Mouse (Mus musculus) gastrocnemius, postnatal 25 days (tissue): ENCODE measurements around the gene Dao. TPM values are rescaled to one million over a fixed set of nuclear protein-coding genes. Genes with fewer than 3 reads are reported as not detected.
A peak's percentile ranks its signal among the peaks of the same experiment; 100 is the strongest.

Experiments
- DNase-seq: peaks from one replicate; pipeline ENCODE4 v3.0.0; 2022
- long read RNA-seq, 2 experiments: library from polyadenylated mRNA; stranded (forward); transcript quantifications; one replicate each; pipeline ENCODE4 v2.0.0; 2021
- total RNA-seq, 2 experiments: library from RNA; stranded (reverse); gene quantifications; 1 replicate in 1 of 2; 2 replicates in 1 of 2; pipeline ENCODE4 v1.2.3; 2021

The Dao gene
- not detected for total RNA-seq
- long read RNA-seq, experiment 1: 0 reads
- long read RNA-seq, experiment 2: 0 reads

DNA sequence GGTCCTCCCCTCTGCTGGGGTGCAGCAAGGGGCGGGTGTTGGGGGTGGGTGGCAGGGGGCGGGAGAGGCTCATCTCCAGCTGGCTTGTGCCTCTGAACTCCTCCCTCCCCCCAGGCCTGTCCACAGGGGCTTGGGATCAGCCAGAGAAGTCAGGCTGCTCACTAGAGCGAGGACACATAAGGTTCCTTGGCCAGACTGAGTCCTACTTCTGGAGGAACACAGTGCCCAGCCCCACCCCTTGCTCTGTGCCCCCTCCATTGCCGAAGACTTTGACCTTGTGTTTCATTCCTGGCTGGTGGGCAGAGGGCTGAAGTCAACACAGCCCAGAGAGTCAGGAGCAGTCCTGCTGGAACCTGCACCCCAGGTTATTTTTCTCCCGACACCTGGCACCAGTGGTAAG is at the start of gene Dao:
Gene Dao (plus strand): TSS at position 162 of the 400 bp plus-strand sequence.
- peak; percentile 19 for DNase-seq

DNA sequence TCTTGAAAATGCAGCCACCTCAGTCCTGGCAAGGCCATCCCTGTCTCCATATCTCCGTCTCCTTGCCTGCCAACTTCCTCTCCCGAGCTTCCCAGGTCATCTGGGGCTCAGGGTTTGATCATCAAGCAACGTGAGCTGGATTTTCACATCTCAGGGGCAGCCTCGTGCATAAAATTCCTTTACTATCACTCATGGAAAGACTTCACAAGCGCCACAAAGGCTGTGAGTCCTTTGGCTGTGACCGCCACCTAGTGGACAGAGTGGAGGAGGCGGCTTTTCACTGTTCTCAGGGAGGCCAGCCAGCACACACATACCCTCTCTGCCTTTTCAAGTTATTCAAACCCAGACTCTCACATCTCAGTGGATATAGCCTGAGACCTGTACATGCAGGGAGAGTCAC is 49.1 kb upstream of the Dao start:
- peak; percentile 65 for DNase-seq

DNA sequence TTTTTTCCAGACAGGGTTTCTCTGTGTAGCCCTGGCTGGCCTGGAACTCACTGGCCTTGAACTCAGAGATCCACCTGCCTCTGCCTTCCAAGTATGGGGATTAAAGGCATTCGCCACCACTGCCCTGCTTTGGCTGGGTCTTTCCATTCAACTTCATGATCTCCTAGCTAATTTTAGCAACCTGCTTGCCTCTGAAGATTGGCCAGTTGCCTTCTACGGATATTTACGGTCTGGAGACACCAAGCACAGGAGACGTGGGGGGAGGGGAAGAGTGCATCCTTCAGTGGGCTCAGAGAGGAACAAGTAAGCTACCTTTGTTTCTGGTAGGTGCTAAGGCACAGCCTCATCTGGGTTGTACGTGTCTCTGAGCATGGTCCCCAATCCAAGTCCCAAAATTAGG is 48.2 kb upstream of the Dao start:
- no peak for DNase-seq

DNA sequence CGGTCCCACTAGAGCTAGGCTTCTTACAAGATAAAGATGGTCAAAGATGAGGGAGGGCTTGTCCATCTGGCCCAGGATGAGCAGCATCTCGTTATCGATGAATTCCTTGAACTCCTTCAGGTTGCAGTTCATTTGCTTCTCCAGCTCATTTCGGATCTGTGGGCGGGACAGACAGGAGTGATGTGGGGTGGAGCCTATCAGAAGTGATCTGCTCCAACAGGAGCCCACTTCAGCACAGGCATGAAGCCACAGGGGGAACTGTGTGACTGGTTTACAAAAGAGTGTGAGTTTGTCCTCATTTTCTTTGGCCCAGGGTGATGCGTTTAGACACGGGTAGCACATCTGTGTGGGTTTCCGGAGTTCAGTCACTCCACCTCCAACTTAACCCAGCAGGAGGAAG is 47.8 kb upstream of the Dao start:
- DNase-seq: no peak

DNA sequence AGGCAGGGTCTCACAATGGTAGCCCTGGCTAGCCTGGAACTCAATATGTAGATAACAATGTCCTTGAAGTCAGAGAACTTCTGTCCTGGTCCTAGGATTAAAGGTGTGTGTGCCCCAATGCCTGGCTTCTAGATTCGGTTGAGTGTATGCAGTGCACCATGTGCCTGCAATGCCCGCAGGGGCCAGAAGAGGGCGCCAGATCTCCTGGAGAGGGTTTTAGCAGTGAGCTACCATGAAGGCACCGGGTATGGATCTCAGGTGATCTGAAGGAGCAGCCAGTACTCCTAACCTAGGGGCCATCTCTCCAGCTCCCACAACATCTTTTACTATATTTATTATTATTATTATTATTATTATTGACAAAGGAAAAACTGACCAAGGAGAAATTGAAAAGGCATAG is 47.0 kb upstream of the Dao start:
- peak; percentile 55 for DNase-seq

DNA sequence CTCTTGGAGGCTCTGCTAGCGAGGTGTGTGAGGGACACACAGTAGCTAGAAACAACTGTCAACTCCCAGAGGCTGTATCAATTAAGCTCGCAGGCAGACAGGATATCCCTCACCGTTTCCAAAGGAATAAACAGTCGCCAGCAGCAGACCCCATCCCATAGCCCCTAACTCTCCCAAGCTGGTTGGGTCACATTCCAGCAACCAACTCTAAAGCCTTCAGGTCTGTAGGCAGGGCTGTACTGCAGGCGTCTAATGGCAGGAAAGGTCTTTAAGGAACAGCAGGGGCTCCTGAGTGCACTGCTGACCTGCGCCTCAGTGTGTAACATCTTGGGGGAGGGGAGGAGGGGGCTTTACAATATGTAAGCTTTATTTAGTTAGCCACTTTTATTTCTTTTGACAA is 44.5 kb upstream of the Dao start:
- DNase-seq: no peak

DNA sequence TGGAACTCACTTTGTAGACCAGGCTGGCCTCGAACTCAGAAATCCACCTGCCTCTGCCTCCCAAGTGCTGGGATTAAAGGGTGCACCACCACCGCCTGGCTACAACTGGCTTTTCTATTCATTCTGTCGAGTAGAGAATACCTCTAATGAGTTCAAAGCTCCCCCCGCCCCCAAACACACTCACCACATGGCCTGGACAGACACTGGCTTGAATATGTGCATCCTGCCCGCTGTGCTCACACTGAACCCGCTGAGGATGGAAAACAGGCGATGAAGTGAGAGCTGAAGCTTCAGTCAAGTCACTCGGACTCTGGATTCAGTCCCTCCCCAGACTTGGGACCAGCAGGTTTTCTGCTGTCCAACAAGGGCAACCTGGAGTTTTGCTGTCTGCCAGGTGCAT is 43.1 kb upstream of the Dao start:
- DNase-seq: no peak

DNA sequence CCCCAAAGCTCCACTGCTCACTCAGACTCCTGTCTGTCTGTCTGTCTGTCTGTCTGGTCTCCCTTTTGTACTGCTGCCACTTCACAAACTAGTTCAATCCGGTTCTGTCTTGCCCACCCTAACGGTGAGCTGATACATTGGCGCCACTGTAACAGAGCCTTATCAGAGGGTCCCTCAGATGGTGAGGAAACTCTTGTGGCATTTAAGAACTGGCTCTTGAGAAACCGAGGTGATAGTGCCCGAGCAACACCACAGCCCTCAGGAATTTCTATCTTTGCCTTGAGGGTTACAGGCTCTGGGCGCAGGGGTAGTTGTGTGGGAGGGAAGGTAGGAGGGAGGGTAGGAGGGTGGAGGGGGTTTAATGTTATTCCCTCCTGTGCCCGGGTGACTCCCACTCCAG is 41.7 kb upstream of the Dao start:
- no peak for DNase-seq

DNA sequence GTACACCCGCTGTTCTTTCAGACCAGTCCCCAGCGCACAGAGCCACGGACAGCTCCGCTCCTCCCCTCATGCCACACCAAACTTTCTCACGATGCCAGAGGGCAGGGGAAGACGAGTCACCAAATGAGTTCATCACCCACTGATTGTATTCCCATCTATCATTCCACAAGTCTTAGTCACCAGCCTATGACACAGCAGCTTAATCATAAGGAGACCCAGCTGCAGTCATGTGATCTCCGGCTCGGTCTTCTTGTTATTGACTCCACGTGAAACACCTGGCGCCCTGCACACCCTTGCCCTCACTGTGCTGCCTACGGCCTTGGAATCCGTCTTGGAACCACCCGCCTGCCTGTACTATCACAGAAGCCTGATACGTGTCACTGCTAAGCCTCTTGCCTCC is 38.5 kb upstream of the Dao start:
- no peak for DNase-seq

DNA sequence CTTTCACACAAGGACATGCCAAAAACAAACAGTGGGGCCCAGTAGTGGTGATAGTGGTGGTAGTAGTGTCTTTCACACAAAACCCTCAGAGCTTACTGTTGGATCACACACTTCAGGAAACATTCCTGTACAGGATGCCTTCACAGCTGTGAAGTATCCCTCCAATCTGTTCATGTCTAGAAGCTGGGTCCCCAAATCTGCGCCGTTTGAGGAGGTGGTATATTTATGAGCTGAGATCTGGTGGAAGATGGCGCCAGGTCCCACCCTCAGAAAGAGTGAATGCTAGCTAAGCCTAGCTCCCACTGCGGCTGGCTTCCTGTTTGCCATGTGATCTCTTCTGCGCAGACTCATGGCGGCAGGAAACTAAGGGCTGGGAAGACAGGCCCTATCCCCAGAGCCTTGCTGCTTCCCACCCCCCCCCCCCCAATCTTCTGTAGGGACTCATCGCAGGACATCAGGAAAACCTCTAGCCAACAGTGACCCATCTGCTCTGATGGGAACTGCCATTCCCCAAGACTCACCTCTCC is 37.8 kb upstream of the Dao start:
- no peak for DNase-seq

DNA sequence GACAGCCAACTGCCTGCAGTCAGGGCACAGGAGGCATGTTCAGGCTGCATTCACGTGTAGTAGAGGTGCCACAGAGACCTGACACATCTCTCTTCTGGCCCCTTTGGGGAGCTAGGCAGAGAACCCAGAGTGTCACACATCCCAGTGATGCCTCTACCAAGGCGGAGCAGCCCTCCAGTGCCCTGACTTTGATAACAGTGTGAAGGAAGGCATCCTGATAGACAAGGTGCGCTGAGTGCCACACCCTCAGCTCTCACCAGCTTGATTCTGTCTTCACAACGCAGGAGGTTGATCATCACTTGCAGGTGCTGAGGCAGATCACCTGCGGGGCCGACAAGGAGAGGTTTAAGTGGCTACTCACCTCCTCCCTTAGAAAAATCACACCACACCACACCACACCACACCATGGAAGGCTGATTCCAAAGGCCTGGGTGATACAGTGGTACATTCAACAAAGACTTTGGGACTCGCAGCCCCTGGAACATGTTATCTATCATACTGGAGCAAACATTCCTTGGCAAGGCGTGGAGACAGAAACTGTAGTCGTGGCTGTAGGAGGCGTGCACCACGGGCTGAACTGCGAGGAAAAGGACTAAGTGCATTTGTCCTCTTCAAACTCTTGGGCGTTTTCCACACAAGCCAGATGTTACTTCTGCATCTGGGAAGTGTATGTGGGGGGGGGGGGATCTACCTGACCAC is 36.9 kb upstream of the Dao start:
- DNase-seq: no peak

DNA sequence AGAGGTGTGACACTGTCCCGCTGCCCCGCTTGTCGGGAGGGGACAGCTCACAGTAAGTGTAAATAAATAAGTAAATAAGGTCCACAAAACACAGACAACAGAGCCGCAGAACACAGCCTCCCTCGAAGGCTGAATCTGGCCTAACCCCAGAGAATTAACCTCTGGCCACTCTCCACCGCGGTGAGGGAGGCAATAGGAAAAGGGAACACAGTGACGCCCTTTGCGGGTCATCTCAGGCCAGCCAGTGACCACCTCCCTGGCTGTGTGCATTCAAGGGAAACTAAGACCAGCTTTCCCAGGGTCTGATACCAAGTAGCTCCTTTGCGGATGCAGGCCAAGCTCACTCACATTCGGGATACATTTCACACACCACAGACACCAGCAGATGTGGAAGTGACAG is 35.1 kb upstream of the Dao start:
- no peak for DNase-seq

DNA sequence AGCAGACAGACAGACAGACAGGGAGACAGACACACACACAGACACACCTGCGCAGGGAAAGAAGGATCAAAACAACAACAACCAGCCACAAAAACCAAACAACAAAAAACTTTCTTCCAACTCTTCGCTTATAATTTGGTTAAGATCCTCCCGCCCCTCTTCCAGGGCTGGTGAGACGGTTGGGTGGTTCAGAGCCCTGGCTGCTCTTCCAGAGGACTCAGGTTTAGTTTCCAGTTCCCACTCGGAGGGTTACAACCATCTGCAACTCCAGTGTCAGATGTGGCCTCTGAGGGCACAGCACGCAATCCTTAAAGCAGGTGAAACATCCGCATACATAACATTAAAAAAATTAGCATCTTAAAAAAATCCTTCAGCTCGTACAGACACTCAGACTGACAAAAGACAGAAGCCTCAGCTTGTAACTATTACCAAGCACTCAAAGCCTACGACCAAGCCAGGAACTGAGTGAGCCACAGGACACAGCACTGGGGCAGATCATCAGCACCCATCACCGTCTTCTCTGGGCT is 32.0 kb upstream of the Dao start:
- DNase-seq: no peak

DNA sequence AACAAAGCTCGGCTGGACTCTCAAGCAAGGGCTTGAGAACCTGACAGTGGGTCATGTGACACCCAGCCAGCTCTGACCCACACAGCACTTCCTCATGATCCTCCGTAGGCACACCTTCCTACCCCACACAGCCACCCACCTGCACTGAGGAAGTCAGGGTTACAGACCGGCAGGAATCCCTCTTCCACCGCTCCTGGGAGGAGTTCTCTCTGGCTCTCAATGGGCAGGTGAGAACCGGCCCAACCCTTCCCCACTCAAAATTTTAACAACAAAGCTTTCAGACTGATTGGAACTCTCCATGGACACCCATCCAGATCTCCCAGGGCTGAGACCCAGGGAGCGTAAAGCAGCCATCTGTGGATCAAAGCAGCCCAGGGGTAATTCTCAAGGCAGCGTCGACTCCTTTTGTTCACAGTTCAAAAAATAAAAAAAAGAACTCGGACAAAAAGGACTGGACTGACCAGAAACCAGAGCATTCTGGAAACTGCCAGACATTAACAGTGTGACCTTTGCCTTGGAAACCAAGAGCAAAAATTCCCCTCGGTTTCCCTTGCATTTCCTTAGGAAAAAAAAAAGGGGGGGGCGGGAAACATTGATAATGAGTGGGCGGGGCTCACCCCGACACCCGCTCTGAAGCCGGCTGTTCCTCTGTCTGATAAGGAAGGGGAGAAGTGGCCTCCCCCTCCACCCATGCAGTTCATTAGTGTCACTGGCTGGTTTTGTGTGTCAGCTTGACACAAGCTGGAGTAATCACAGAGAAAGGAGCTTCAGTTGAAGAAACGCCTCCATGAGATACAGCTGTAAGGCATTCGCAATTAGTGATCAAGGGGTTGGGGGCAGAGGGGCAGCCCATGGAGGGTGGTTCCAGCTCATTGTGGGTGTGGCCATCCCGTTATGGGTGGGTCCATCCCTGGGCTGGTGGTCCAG is 30.7 kb upstream of the Dao start:
- no peak for DNase-seq

DNA sequence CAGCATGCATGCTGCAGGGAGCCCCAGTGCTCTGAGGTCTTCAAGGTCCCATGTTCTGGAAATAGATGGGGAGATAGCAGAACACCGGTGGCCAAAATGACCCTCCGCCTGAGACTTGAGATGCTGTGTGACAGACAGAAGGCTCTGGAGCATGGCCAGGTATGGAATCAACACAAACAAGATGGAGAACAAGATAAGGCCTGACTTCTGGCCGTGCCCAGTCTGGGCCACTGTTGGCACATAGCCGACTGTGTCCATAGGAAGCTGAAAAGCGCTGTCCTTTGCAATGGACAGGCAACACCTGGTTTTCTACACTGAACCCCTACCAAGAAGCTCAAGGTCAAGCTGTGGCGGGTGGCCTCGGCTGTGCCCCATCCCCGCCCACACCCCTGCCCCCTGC is 29.7 kb upstream of the Dao start:
- no peak for DNase-seq

DNA sequence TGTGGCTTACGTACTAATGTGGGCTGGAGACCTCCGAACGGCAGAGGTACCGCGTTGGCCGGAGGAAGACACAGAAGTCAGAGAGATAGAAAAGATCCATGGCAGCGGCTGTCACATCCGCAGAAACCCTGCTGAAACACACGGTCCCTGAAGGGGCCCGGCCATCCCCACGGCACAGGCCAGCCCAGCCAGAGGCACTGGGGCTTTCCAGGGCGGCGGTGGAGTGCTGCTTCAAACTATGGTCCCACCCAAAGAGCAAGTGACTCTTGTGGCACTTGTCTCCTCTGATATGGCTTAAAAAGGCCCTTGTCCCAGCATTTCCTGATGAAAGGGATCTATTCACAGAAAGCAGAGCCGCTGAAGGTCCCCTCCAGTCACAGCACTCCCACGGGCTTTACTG is 28.9 kb upstream of the Dao start:
- DNase-seq: no peak

DNA sequence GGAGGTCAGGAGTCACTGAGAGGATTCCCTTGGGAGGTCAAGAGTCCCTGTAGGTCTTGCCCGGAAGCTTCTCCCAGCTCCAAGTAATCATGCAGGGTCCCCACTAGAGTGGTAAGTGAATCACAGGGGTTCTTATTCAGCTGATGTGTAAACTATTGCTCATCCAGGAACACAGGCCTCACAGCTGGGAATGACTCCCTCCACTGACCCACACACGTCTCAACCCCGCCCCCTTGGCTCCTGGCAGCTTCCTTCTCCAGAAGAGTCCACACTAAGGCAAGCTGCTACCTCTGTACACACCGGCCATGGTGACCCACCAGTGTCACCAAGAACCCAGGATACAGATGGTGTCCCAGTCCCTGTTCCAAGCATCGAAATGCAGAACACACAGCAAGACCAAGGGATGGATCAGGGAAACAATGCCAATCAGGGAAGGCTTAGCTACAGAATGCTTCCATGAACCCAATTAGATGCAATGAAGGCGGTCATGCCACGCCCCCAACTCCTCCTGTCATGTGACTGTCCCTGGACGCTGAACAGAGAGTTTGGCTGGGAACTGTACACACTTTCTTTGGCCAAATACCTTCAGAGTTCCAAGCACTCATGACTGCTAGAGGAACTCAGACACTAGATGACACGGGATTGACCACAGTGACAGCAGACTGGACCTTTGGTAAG is 27.8 kb upstream of the Dao start:
- DNase-seq: peak; percentile 72

DNA sequence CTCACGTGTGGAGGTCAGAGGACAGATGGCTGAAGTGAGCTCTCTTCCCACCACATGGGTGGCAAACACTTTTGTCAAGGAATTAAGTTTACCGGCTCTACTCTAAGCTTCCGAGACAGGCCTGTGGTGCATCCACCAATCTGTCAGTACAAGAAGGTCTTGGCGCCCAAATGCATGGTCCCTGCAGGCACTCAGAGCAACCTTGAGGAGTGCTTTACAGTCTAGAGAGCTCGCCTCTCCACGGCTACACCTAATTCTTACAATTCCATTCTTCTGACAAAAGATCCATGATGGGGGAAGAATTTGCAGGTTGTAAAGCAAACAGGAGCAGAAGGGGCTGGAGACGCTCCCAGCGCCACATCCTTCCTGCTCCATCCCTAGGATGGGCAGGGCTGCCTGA is 26.9 kb upstream of the Dao start:
- DNase-seq: no peak

DNA sequence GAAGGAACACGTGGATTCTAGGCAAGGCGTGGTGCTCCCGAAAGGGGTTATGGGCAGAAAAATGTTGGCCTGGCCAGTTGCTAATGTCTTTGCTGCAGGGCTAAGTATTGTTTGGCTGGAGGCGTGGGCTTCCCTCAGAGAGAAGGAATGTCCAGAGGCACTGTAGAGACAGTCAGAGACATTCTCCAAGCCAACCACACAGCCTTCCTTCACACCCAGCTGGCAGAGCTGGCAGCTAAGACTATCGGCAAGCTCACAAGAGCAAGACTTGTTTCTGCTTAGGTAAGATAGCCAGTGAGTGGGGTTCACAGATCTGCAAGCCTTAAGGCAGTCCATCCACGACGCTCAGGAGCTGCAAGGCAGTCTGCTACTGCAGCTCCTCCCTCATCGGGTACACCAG is 26.2 kb upstream of the Dao start:
- peak; percentile 46 for DNase-seq

DNA sequence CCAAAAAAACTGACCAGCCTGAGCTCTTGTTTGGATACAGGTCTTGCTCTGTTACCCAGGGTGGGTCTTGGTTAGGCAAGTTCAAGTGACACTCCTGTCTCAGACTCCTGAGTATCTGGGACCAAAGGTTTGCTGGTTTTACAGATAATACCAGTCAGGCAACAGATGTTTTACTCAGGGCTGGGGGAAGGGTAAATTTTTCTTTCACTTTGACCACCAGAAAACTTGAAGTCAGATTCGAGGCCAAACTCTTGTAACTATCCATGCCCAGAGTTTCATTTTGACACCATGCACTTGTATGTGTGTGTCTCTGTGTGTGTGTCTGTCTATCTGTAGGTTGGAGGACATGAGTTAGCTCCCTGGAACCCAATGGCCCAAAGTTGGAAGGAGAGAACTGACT is 23.0 kb upstream of the Dao start:
- no peak for DNase-seq

DNA sequence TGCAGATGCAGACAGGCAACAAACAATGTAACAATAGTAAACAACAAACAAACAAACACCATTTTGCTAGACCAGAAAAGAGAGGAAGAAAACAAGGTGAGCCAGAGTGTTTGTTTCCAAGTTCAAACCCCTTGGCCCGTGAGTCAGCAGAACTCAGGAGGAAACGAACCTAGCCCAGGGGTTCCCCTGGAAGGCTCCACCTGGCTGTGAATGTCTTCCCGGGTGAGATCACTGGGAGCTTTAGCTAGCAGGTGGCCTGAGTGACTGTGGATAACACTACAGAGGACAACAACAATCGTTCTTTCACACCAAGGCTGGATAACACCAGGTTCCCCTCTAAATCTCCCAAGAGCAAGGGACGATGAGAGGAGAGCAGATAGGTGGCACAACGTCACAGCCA is 22.3 kb upstream of the Dao start:
- DNase-seq: no peak

DNA sequence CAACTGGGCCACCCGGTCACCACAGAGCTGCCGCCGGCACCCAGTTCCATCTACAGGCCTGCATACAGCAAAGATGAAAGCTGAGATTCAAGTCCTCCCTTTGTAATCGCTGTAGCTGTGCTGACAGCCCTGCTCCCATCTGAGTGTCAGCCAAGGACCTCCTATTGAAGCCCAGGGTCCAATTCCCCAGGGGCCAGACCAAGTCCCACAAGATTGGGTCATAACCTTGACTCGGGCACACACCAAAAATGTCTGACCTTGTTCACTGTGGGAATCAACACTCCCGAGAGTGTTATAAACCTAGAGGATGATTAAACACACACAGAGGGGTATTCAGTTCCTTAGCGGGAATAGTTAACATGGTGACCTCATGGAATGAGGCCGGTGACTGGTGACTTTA is 21.7 kb upstream of the Dao start:
- no peak for DNase-seq

DNA sequence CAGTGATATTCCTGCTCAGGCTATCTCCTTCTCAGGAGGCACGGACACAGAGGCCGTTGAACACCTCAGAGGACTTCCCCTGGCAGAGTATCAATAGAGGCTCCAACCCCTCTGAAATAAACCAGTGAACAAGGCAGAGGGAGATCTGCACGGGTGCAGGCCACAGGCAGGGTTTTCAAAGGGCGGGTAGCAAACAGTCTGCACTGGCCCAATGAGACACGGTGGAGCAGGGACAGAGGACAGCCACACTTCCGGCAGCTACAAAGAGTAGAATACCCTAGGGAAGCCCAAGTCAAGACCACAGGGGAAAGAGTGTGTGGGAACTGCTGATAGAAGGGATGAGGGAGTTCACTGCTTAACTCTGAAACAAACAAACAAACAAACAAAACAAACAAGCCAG is 20.0 kb upstream of the Dao start:
- no peak for DNase-seq
